Mouse (Mus musculus) testis, adult 2 months (tissue): Measurements from ENCODE around the gene Dlg2.

Experiments used
- CTCF ChIP-seq: fragments of 200-500 bp; IDR thresholded peaks from 2 replicates; pipeline ENCODE4 v1.5.1; 2012; ENCODE audit warnings: low read depth, mild to moderate bottlenecking, inconsistent platforms, low read length, moderate library complexity; ENCODE audit not compliant: control insufficient read depth, insufficient read depth, insufficient replicate concordance
- POLR2A ChIP-seq: fragments of 200-500 bp; IDR thresholded peaks from 2 replicates; pipeline ENCODE4 v1.6.1; 2012; ENCODE audit warnings: low read depth, mild to moderate bottlenecking, inconsistent platforms, low read length, moderate library complexity; ENCODE audit not compliant: control insufficient read depth

- TF ChIP-seq CTCF (no peak), POLR2A (no peak)
These were observed 133.3 kb downstream of the Dlg2 start for GRCm38 (mm10) chr7:90609764-90610163.
